Mouse (Mus musculus) adrenal gland, adult 10 weeks (tissue): Measurements from ENCODE around the gene Gm11565. TPM values are rescaled to one million over a fixed set of nuclear protein-coding genes. Genes with fewer than 3 reads are reported as not detected.

Experiments used
- polyA plus RNA-seq: library from polyadenylated mRNA; stranded (reverse); fragments of 350-450 nt; fragmentation: Illumina TruSeq; extraction: RNeasy Lipid Tissue Mini Kit (QIAGEN cat#74804); gene quantifications from one replicate; pipeline ENCODE4 v1.2.3, GENCODE M21; 2014; ENCODE audit warnings: low read depth, low replicate concordance

Gm11565 gene
- not detected for polyA plus RNA-seq

DNA sequence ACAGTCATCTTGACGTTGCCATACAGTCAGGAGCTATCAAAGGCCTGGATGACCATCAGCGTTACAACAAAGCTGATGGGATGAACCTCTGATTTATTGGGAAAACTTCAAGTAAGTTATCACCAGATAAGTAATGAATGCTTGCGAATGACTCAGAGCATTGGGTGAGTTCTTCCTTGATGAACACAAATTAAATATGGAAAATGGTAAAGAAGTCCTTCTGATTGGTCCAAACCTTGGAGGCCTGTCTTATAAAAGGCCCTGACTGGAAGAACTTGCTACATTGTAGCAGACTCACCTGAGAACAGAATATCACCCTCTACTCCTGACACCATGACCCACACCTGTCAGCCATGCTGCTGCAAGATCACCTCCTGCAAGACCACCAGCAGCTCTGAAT is at the start of gene Gm11565:
Gm11565 (plus strand) TSS at position 301 of the 400 bp plus-strand sequence.

DNA sequence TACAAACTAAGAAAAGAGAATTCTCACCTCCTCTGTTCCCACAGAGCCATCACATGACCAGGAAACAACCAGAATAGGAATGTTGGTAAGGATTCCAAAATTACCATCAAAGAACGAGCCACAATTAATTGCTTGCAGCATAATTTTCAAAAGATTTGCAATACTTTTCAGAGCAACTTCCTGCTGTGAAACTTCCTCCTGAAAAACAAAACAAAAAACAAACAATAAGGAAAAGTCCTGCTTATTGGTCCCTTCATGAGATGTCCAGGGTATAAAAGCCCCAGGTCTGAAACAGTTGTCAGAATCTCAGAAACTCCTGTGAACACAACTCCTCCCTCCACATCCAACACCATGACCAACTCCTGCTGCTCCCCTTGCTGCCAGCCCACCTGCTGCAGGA is 41.5 kb upstream of the Gm11565 start, which contains the start of gene Krtap9-1:
Krtap9-1 (plus strand) TSS at position 301 of the 400 bp plus-strand sequence.

DNA sequence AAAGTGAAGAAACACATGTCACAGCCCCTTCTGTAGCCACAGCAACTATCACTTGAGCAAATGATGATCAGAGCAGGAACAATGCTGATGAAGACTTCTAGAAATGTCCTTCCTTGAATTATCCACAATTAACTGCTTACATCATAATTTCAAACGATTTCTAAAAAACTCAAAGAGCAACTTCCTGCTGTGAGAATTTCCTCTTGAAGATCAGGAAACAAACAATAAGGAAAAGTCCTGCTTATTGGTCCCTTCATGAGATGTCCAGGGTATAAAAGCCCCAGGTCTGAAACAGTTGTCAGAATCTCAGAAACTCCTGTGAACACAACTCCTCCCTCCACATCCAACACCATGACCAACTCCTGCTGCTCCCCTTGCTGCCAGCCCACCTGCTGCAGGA is 35.7 kb upstream of the Gm11565 start, which contains the start of gene Gm11567:
Gm11567 (plus strand) TSS at position 301 of the 400 bp plus-strand sequence.

DNA sequence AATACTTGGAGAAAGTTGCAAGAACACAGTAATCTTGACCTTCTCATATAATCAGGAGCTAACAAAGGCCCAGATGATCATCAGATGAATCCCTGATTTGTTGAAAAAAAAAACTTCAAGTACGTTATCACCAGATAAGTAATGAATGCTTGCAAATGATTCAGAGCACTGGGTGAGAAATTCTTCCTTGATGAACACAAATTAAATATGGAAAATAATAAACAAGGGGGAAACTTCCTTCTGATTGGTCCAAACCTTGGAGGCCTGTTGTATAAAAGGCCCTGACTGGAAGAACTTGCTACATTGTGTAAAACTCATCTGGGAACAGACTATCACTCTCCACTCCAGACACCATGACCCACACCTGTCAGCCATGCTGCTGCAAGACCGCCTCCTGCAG is 6.9 kb upstream of the Gm11565 start, which contains the start of gene Krtap31-1:
Krtap31-1 (plus strand) TSS at position 301 of the 400 bp plus-strand sequence.

DNA sequence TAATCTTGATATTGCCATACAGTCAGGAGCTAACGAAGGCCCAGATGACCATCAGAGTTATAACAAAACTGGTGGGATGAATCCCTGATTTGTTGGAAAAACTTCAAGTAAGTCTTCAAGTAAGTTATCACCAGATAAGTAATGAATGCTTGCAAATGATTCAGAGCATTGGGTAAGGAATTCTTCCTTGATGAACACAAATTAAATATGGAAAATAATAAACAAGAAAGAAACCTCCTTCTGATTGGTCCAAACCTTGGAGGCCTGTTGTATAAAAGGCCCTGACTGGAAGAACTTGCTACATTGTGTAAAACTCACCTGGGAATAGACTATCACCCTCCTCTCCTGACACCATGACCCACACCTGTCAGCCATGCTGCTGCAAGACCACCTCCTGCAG is 21.4 kb downstream of the Gm11565 start, which contains the start of gene Krtap31-2:
Krtap31-2 (plus strand) TSS at position 301 of the 400 bp plus-strand sequence.

DNA sequence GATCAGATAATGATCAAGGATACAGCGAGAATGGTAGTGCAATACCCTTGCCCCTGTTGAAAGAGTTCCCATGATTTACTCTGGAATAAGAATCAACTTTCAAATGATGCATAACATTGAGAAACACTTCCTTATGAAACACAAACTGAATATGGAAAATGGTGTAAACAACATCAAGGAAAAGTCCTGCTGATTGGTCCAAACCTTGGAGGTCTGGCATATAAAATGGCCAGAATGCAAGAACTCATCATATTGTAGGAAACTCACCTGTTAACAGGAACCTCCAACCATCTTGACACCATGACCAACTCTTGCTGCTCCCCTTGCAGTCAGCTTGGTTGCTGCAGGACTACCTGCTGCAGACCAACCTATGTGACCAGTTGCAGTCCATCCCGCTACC is 33.6 kb downstream of the Gm11565 start, which contains the start of gene Krtap9-5:
Krtap9-5 (plus strand) TSS at position 301 of the 400 bp plus-strand sequence.

Other genes with a start within 250 kb of the Gm11565 start
- gene Krtap4-6, start 248.8 kb upstream of the Gm11565 start, polyA plus RNA-seq: not detected
- gene Gm14190, start 224.0 kb upstream of the Gm11565 start, polyA plus RNA-seq: not detected
- gene Gm14180, start 180.5 kb upstream of the Gm11565 start, polyA plus RNA-seq: not detected
- not detected for gene Gm11595, start 141.8 kb upstream of the Gm11565 start, polyA plus RNA-seq
- gene Krtap4-8, start 134.0 kb upstream of the Gm11565 start, polyA plus RNA-seq: not detected
- not detected for gene Krtap4-9, start 129.6 kb upstream of the Gm11565 start, polyA plus RNA-seq
- not detected for gene Gm11596, start 121.3 kb upstream of the Gm11565 start, polyA plus RNA-seq
- gene Gm11569, start 115.8 kb upstream of the Gm11565 start, polyA plus RNA-seq: not detected
- not detected for gene Gm11554, start 110.3 kb upstream of the Gm11565 start, polyA plus RNA-seq
- not detected for gene Krtap4-13, start 104.9 kb upstream of the Gm11565 start, polyA plus RNA-seq
- gene Gm11564, start 99.1 kb upstream of the Gm11565 start, polyA plus RNA-seq: not detected
- gene 2300003K06Rik, start 76.7 kb upstream of the Gm11565 start, polyA plus RNA-seq: not detected
- not detected for gene Krtap4-16, start 63.1 kb upstream of the Gm11565 start, polyA plus RNA-seq
- not detected for gene Gm11568, start 56.8 kb upstream of the Gm11565 start, polyA plus RNA-seq
- gene Gm11559, start 50.3 kb upstream of the Gm11565 start, polyA plus RNA-seq: not detected
- not detected for gene Krtap9-1, start 41.4 kb upstream of the Gm11565 start, polyA plus RNA-seq
- gene Gm11567, start 35.6 kb upstream of the Gm11565 start, polyA plus RNA-seq: not detected
- gene Krtap31-1, start 6.8 kb upstream of the Gm11565 start, polyA plus RNA-seq: not detected
- gene Krtap31-2, start 21.5 kb downstream of the Gm11565 start, polyA plus RNA-seq: not detected
- gene Krtap9-5, start 33.7 kb downstream of the Gm11565 start, polyA plus RNA-seq: not detected
- not detected for gene Krtap29-1, start 64.3 kb downstream of the Gm11565 start, polyA plus RNA-seq
- gene Krtap16-1, start 71.8 kb downstream of the Gm11565 start, polyA plus RNA-seq: not detected
- gene Krtap17-1, start 79.2 kb downstream of the Gm11565 start, polyA plus RNA-seq: not detected
- gene Krt33a, start 101.5 kb downstream of the Gm11565 start, polyA plus RNA-seq: not detected
- gene Krt33b, start 115.1 kb downstream of the Gm11565 start, polyA plus RNA-seq: not detected
- gene Krt34, start 126.8 kb downstream of the Gm11565 start, polyA plus RNA-seq: not detected
- gene Krt31, start 135.8 kb downstream of the Gm11565 start, polyA plus RNA-seq: not detected
- not detected for gene Krt32, start 173.5 kb downstream of the Gm11565 start, polyA plus RNA-seq
- not detected for gene Krt35, start 181.5 kb downstream of the Gm11565 start, polyA plus RNA-seq
- gene Krt36, start 190.9 kb downstream of the Gm11565 start, polyA plus RNA-seq: not detected
- gene Krt13, start 206.8 kb downstream of the Gm11565 start, polyA plus RNA-seq: not detected
- gene Krt15, start 221.2 kb downstream of the Gm11565 start, polyA plus RNA-seq: not detected
- gene Krt19, start 233.9 kb downstream of the Gm11565 start, polyA plus RNA-seq: not detected